Mouse (Mus musculus): ENCODE measurements around the gene Itpkb.
A peak's percentile ranks its signal among the peaks of the same experiment; 100 is the strongest.

Itpkb gene

GRCm38 (mm10) chr1:180422076-180422828 is 92.0 kb downstream of the Itpkb start:
- peak; percentile 76 to 82 for DNase-seq

DNA sequence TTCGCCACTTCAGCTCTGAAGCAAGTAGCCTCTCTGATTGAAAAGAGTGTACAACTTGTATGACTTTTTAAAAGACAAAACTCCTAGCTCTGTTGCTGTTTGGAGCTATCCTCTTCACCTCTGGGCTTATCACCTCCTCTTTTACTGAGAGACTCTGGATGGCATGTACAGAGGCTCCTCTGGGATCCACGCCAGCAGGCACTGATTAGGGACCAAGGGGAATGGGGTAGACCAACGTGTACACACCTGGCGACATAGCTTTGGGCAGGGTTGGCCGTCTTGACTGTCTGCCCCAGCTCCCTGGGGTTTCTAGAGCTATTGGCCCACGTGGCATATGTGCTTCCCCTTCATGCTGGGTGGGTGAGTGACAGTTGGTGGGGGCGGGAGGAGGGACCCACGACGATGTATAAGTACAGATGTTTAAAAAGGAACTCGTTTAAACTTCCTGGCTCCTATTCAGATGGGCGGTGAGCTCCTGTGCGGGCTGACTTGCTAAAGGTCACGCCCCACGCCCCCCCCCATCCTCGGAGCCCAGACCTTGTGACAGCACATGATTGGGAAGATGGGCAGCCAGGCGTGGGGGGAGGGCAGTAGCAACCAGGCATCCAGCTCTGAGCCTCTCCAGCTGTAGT is 92.8 kb downstream of the Itpkb start:
- no peak for DNase-seq

DNA sequence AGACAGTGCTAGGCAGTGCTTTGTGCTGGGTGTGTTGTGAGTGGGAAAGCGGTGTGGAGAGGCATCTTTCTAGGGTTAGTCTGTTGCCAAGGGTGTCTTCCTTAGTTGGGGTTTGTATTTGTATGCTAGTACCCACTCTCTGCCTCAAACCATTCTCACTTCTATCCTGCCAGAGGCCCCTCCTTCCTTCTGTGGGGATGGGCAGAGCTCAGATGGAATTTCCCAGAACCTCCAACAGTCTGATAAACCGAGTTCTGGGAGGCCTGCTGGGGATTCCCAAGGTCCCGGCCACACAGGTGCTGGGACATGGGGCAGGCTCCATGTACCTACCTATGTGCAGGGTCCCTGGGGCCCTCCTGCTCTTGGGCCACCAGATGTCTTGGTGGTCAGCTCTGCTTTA is 93.6 kb downstream of the Itpkb start:
- DNase-seq = no peak

GRCm38 (mm10) chr1:180426405-180426804 is 96.1 kb downstream of the Itpkb start:
- no peak for DNase-seq

GRCm38 (mm10) chr1:180427685-180428084 is 97.4 kb downstream of the Itpkb start:
- no peak for DNase-seq

DNA sequence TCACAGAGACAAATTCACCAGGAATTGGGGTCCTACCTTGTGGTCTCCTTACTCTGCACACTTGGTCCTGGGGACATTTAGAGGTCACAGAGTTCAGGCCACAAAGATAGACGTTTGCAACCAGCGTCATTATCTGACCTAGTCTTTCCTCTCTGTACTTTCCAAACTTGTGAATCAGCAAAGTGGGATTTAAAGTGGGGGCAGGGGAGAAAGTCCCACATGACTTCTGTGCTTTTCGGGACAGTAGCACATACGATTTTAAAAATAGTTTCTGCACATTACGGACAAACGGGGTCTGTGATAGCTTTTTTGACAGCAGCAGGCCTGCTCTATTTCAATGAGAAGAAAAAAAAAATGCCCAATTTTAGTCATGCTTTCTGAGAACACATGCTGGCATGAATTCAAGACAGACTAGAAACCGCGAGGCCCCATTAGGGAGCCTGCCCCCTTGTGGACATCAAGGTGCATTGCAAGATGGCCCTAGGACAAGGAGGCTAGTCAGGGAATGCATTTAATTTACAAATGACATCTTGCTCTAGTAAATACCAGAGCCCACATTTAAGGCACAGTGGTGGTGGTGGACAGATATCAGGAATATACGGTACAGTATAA is 97.9 kb downstream of the Itpkb start:
- peak; percentile 62 to 75 for DNase-seq

DNA sequence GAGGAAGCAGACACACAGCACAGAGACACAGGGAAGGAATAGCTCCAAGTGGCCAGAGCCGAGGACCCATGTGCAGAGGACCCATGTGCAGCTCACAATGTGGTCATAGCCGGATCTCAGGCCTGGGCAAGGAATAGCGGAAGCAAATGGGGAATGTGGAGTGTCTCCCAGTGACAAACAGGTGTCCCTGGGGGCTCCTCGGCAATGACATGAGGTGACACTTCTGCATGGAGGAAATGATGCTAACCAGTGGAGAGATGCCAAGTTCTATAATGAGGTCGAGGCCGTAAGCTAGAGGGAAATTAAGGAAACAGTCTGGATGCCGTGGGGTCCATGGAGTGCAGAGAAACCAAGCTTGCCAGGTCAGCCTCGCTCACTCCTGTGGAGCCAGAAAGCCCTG is 98.6 kb downstream of the Itpkb start:
- no peak for DNase-seq

- DNase-seq = no peak
Observed at GRCm38 (mm10) chr1:180429819-180430218, 99.5 kb downstream of the Itpkb start.

DNA sequence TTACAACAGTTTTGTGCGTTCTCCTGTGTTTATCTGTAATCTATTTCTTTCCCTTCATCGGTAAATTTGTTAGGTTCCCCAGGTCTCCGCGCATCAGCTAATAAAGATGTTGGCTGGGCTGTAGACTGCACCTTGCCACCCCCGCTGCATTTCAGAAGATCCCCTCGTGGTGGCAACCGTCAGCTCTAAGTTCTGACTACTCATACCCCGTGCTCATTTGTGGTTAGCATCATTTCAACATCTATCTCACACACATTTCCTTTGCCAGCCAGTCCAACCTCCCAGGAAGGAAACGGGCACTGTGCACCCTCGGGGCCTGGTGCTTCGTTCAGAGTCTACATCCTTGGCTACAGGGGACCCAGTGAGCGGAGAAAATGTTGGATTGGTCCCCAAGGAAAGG is 101.5 kb downstream of the Itpkb start:
- DNase-seq = no peak

- DNase-seq = no peak
Observed at GRCm38 (mm10) chr1:180433098-180433538, 102.8 kb downstream of the Itpkb start.

- peak; percentile 78 for DNase-seq
Observed at GRCm38 (mm10) chr1:180433796-180434566, 103.7 kb downstream of the Itpkb start.

GRCm38 (mm10) chr1:180434925-180435324 is 104.6 kb downstream of the Itpkb start:
- DNase-seq = no peak

GRCm38 (mm10) chr1:180439496-180439895 is 109.2 kb downstream of the Itpkb start:
- DNase-seq = no peak

- DNase-seq = no peak
Observed at GRCm38 (mm10) chr1:180444411-180444810, 114.1 kb downstream of the Itpkb start.

GRCm38 (mm10) chr1:180449641-180450040 is 119.4 kb downstream of the Itpkb start:
- no peak for DNase-seq

GRCm38 (mm10) chr1:180458274-180458673 is 128.0 kb downstream of the Itpkb start:
- DNase-seq = peak; percentile 43 to 50

- peak; percentile 14 to 23 for DNase-seq
Observed at GRCm38 (mm10) chr1:180458680-180459079, 128.4 kb downstream of the Itpkb start.

DNA sequence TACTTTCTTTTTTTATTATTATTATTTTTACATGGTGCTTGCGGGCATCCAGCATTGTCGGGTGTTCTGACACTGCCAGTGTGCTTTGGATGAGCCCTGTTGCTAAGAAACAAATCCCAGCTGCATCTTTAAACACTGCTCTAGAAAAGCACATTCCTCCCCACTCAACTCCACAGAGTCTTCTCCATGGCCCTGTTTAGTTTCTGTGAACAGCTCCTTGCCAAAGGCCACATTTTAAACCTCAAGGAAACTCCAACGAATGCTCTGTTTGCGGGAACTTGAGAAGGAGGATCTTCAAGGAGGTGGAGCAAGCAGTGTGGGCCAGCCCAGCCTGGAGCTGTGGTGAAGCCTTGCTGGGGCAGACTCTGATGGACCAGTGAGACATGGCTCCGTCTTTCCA is 130.4 kb downstream of the Itpkb start:
- no peak for DNase-seq

DNA sequence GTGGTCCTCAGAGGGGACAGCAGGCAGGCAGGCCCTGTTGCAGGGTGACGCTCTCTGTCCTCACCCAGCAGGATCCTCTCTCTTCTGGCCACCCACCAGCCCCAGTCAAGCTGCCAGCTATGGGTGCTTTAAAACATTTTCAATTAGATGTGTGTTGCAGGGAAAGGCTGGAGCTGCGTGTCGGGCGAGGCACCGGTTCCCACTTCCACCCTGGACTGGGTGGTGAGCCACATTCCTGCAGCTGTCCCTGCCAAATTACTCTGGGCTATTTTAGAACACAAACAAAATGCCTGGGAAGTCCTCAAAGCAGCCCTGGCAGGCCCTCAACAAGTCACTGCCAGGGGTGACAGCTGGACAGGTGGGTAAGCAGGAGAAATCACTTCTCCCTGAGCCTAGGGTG is 132.1 kb downstream of the Itpkb start:
- DNase-seq = peak; percentile 12 to 19

DNA sequence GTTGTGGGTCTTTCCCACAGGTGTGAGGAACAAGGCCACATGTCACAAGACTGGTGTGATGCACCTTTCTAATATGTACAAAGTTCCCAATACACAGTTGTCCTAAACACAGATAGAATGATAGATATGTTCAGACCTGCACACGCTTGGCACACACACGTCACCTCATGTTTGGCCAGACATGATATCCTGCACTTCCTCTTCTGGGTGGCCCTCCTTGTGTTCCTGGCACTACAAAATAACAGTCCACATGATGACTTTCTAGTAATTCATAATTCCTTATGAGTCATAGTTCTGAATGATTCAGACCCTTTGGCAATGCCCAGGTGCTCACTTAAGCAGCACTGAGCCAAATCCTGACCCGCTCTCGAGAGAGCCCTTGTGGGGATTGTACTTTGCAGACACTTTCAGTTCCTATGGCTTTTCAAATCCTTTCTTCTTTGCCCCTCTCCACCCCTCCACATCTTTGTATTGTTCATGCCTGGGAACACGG is 132.7 kb downstream of the Itpkb start:
- DNase-seq = no peak

GRCm38 (mm10) chr1:180464357-180464756 is 134.1 kb downstream of the Itpkb start:
- no peak for DNase-seq

GRCm38 (mm10) chr1:180465620-180466019 is 135.3 kb downstream of the Itpkb start:
- peak; percentile 6 to 13 for DNase-seq

GRCm38 (mm10) chr1:180468004-180468403 is 137.7 kb downstream of the Itpkb start:
- DNase-seq = no peak

Measured in cerebellum, adult 18-20 months (tissue).